Mouse (Mus musculus): ENCODE measurements around the gene Aph1a. TPM values are rescaled to one million over a fixed set of nuclear protein-coding genes. Genes with fewer than 3 reads are reported as not detected.
"Not testable (repeated sequence)": the region's sequence is repeated elsewhere in the genome, so short reads cannot be mapped to it uniquely, and the experiment has no call there.

The Aph1a gene
- 32.3 and 40.9 TPM in 2 replicates for total RNA-seq (2017)

GRCm38 (mm10) chr3:95893606-95894316 is at the start of gene Aph1a:
Aph1a (plus strand) TSS chr3:95893969.
- ATAC-seq (replicated peaks; ENCODE audit: low read depth, poor library complexity, severe bottlenecking) = peak; percentile 94

GRCm38 (mm10) chr3:95850611-95851010 is 43.2 kb upstream of the Aph1a start:
- ATAC-seq (replicated peaks; ENCODE audit: low read depth, poor library complexity, severe bottlenecking) = no peak

- ATAC-seq (replicated peaks; ENCODE audit: low read depth, poor library complexity, severe bottlenecking) = no peak
Measured at GRCm38 (mm10) chr3:95851317-95851716, 42.5 kb upstream of the Aph1a start.

- peak; percentile 95 for ATAC-seq (replicated peaks; ENCODE audit: low read depth, poor library complexity, severe bottlenecking)
Measured at GRCm38 (mm10) chr3:95855502-95856089, 38.2 kb upstream of the Aph1a start, which contains the start of gene Prpf3. Prpf3 (minus strand) TSS chr3:95855885.

- no peak for ATAC-seq (replicated peaks; ENCODE audit: low read depth, poor library complexity, severe bottlenecking)
Measured at GRCm38 (mm10) chr3:95856115-95856514, 37.7 kb upstream of the Aph1a start.

GRCm38 (mm10) chr3:95857050-95857449 is 36.7 kb upstream of the Aph1a start:
- not testable (repeated sequence) for ATAC-seq (replicated peaks; ENCODE audit: low read depth, poor library complexity, severe bottlenecking)

GRCm38 (mm10) chr3:95858278-95858677 is 35.5 kb upstream of the Aph1a start:
- ATAC-seq (replicated peaks; ENCODE audit: low read depth, poor library complexity, severe bottlenecking) = not testable (repeated sequence)

GRCm38 (mm10) chr3:95860323-95860722 is 33.4 kb upstream of the Aph1a start:
- no peak for ATAC-seq (replicated peaks; ENCODE audit: low read depth, poor library complexity, severe bottlenecking)

GRCm38 (mm10) chr3:95861216-95861615 is 32.6 kb upstream of the Aph1a start:
- ATAC-seq (replicated peaks; ENCODE audit: low read depth, poor library complexity, severe bottlenecking) = no peak

- ATAC-seq (replicated peaks; ENCODE audit: low read depth, poor library complexity, severe bottlenecking) = peak; percentile 95
Measured at GRCm38 (mm10) chr3:95861796-95862195, 32.0 kb upstream of the Aph1a start.

GRCm38 (mm10) chr3:95863578-95863977 is 30.2 kb upstream of the Aph1a start:
- ATAC-seq (replicated peaks; ENCODE audit: low read depth, poor library complexity, severe bottlenecking) = no peak

- ATAC-seq (replicated peaks; ENCODE audit: low read depth, poor library complexity, severe bottlenecking) = no peak
Measured at GRCm38 (mm10) chr3:95865050-95865449, 28.7 kb upstream of the Aph1a start.

- no peak for ATAC-seq (replicated peaks; ENCODE audit: low read depth, poor library complexity, severe bottlenecking)
Measured at GRCm38 (mm10) chr3:95865571-95865970, 28.2 kb upstream of the Aph1a start.

- ATAC-seq (replicated peaks; ENCODE audit: low read depth, poor library complexity, severe bottlenecking) = no peak
Measured at GRCm38 (mm10) chr3:95866071-95866470, 27.7 kb upstream of the Aph1a start.

- no peak for ATAC-seq (replicated peaks; ENCODE audit: low read depth, poor library complexity, severe bottlenecking)
Measured at GRCm38 (mm10) chr3:95867408-95867807, 26.4 kb upstream of the Aph1a start.

- no peak for ATAC-seq (replicated peaks; ENCODE audit: low read depth, poor library complexity, severe bottlenecking)
Measured at GRCm38 (mm10) chr3:95870976-95871375, 22.8 kb upstream of the Aph1a start.

GRCm38 (mm10) chr3:95871392-95871867 is 22.3 kb upstream of the Aph1a start, which contains the start of gene Mrps21:
Mrps21 (minus strand) TSS chr3:95871519.
- peak; percentile 98 for ATAC-seq (replicated peaks; ENCODE audit: low read depth, poor library complexity, severe bottlenecking)

GRCm38 (mm10) chr3:95872048-95872447 is 21.7 kb upstream of the Aph1a start:
- ATAC-seq (replicated peaks; ENCODE audit: low read depth, poor library complexity, severe bottlenecking) = no peak

- ATAC-seq (replicated peaks; ENCODE audit: low read depth, poor library complexity, severe bottlenecking) = no peak
Measured at GRCm38 (mm10) chr3:95879063-95879462, 14.7 kb upstream of the Aph1a start.

GRCm38 (mm10) chr3:95881979-95882815 is 11.6 kb upstream of the Aph1a start, which contains the start of gene Ciart:
Ciart (minus strand) TSS chr3:95882251.
- ATAC-seq (replicated peaks; ENCODE audit: low read depth, poor library complexity, severe bottlenecking) = peak; percentile 98

All from common myeloid progenitor, adult 5-6 weeks (primary cell).